Mouse (Mus musculus) liver, embryonic 14.5 days (tissue): ENCODE results near the gene Adh7. TPM values are rescaled to one million over a fixed set of nuclear protein-coding genes. Genes with fewer than 3 reads are reported as not detected.

Source experiments
- ATAC-seq: fragments of 200-750 bp; cut with Nextera tagmentation; 2 replicates; pipeline ENCODE4 v1.8.0; 2017; ENCODE audit warnings: moderate number of reproducible peaks, mild to moderate bottlenecking, moderate library complexity; ENCODE audit not compliant: insufficient read depth
- DNase-seq, 3 experiments: peaks; one replicate each; pipeline ENCODE4 v3.0.0-alpha.2; 2012 to 2013; ENCODE audit warnings: low read depth in 3 of 3, low spot score in 3 of 3
- H3K27ac ChIP-seq: fragments of 300-500 bp; sonication (generic); 2 replicates; pipeline ENCODE4 v1.5.1; 2014; ENCODE audit warnings: moderate library complexity, mild to moderate bottlenecking, control low read depth, inconsistent platforms
- H3K27me3 ChIP-seq: fragments of 300-500 bp; sonication (generic); 2 replicates; pipeline ENCODE4 v1.6.1; 2014; ENCODE audit warnings: mild to moderate bottlenecking, low read length, moderate library complexity; ENCODE audit not compliant: control insufficient read depth, insufficient read depth
- H3K36me3 ChIP-seq: fragments of 300-500 bp; sonication (generic); replicated peaks from 2 replicates; pipeline ENCODE4 v1.6.1; 2014; ENCODE audit warnings: low read depth; ENCODE audit not compliant: control insufficient read depth, insufficient read depth
- H3K4me1 ChIP-seq, 2 experiments: fragments of 200-500 bp in 1 of 2; fragments of 300-500 bp in 1 of 2; sonication (generic) in 1 of 2; replicated peaks; 2 replicates each; pipeline ENCODE4 v1.6.1; 2012 to 2014; ENCODE audit warnings: antibody characterized with exemption in 1 of 2, inconsistent platforms in 1 of 2, low read length in 1 of 2; ENCODE audit not compliant: control insufficient read depth in 2 of 2, insufficient read depth in 2 of 2
- H3K4me2 ChIP-seq: fragments of 300-500 bp; sonication (generic); 2 replicates; pipeline ENCODE4 v1.6.1; 2014; ENCODE audit warnings: low read depth, mild to moderate bottlenecking, control low read depth, moderate library complexity
- H3K4me3 ChIP-seq, 2 experiments: fragments of 200-500 bp in 1 of 2; fragments of 300-500 bp in 1 of 2; sonication (generic) in 1 of 2; 2 replicates each; pipeline ENCODE4 v1.5.1; 2012 to 2014; ENCODE audit warnings: low read depth in 2 of 2, low read length in 2 of 2, mild to moderate bottlenecking in 2 of 2, control low read depth in 1 of 2, inconsistent platforms in 1 of 2, moderate library complexity in 1 of 2; ENCODE audit not compliant: insufficient read depth in 1 of 2
- H3K9ac ChIP-seq: fragments of 300-500 bp; sonication (generic); replicated peaks from 2 replicates; pipeline ENCODE4 v1.6.1; 2014; ENCODE audit warnings: mild to moderate bottlenecking, control low read depth, moderate library complexity
- H3K9me3 ChIP-seq: fragments of 300-500 bp; sonication (generic); 2 replicates; pipeline ENCODE4 v1.6.1; 2016; ENCODE audit warnings: low read length, mixed read lengths; ENCODE audit not compliant: control insufficient read depth
- CTCF ChIP-seq: IDR thresholded peaks from 2 replicates; pipeline ENCODE4 v1.5.1; 2016; ENCODE audit warnings: antibody characterized with exemption, low read depth, control low read depth
- EP300 ChIP-seq: IDR thresholded peaks from 2 replicates; pipeline ENCODE4 v1.6.1; 2016; ENCODE audit warnings: antibody characterized with exemption, low read depth
- WGBS: fragments of 180-500 bp; shearing (Covaris S2); extraction: QIAGEN DNeasy Blood & Tissue Kit; methylation state at CpG from one replicate; pipeline ENCODE4 v1.1.7; 2014; ENCODE audit not compliant: insufficient replicate concordance; 5-methylcytosine and 5-hydroxymethylcytosine counted together
- polyA plus RNA-seq, 2 experiments: library from polyadenylated mRNA; depleted of rRNA in 1 of 2; stranded (reverse) in 1 of 2; unstranded in 1 of 2; fragments of >200 nt; fragmentation: Nextera tagmentation in 1 of 2; extraction: Ambion mirVana in 1 of 2; gene quantifications; 2 replicates each; pipeline versions ENCODE4 v1.2.1 to v1.2.3; 2012 to 2014

Adh7 gene
- polyA plus RNA-seq, 2 experiments = 0.07 to 0.42 TPM

DNA sequence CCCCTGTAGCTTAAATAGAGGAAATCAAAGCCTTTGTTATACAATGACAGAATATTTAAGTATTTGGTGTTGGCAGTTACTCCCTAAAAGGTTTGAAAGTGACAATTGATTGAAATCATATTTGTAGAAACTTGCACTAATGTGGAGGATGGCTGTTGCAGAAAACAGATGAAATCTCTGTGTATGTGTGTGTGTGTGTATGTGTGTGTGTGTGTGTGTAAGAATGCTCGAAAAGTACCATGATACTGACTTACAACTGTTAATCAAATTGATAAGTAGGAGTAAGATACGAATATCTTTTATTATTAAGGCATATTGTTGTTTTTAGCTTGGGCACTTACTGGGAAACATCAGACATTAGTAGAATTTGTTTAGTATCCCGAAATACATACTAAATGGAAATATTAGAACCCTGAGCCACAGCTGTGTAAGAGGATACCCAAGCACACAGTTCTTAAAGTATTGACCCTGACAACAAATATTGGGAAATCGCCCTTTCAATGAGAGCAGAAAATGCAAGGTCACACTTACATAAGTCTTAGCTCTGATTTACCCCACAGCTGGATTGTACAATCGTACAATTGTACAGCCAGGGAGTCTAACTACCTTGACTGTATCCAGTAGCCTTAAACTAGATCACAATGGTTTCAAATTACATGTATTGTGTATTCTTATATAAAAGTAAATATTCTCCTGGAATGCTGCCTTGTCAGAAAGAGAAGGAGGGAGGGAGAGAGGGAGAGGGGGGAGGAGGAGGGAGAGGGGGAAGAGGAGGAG is 45.8 kb downstream of the Adh7 start:
- Histone ChIP-seq H3K36me3 (no peaks in the 10 kb centered on the region), H3K4me1 (peaks cover 0 to 5% of the 10 kb centered on the region in 2 experiments; a peak in 2 of 4 replicates), H3K9me3 (no peaks in the 10 kb centered on the region), H3K9ac (no peak overlapping the region), H3K4me3 (no peak overlapping the region), H3K4me2 (no peak overlapping the region), H3K27ac (no peak overlapping the region), H3K27me3 (no peaks in the 10 kb centered on the region)
- no peak for TF ChIP-seq CTCF
- TF ChIP-seq EP300 = no peak
- no peak for DNase-seq
- WGBS = 42% methylated on average over 5 of the region's 5 CpGs
- ATAC-seq = no peak

DNA sequence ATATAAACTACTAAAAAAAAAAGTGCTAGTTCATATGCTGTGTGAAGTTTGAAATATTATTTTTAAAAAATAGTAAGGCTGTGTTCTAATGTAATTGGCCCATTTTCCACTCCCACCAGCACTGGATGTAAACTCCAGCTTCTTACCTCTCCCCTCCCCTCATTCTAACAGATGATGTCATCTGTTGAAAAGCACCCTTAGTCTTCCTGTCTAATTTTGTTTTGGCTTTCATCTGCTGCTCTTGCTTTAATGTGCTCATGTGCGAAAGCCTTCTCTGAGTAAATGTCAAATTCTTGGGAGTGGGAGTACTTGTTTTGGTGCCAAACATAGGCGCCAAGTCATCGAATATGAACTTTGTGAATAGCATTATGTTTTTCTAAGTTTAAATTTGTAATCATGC is 47.1 kb downstream of the Adh7 start:
- Histone ChIP-seq H3K4me3 (no peak overlapping the region), H3K27me3 (no peaks in the 10 kb centered on the region), H3K9me3 (no peaks in the 10 kb centered on the region), H3K9ac (no peak overlapping the region), H3K36me3 (no peaks in the 10 kb centered on the region), H3K4me1 (peaks cover 0 to 5% of the 10 kb centered on the region in 2 experiments; a peak in 2 of 4 replicates), H3K27ac (no peak overlapping the region), H3K4me2 (no peak overlapping the region)
- TF ChIP-seq EP300 (no peak), CTCF (no peak)
- 63% methylated on average over 3 of the region's 3 CpGs for WGBS
- no peak for ATAC-seq
- no peak for DNase-seq

DNA sequence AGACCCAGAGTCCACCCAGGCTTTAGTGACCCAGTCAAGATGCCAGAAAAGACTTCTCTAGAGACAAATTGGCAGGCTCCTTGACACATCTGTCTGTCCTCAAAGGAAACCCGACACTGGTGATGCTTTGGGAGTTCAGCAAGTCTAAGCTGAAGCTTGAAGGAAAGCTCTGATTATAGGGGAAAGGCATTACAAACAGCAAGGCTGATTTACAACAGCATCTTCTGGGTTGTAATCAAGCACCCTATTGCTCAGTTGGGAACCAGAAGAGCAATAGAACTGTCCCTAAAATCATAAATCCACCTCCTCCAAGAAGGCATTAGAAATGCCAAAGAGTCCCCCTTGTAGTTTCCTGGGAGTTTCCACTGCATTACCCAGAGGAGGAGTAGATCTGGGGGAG is 52.9 kb downstream of the Adh7 start:
- DNase-seq (no peak), ATAC-seq (no peak)
- H3K36me3 ChIP-seq = no peaks in the 10 kb centered on the region
- H3K27me3 ChIP-seq = no peaks in the 10 kb centered on the region
- H3K9ac ChIP-seq = no peak overlapping the region
- no peaks in the 10 kb centered on the region for H3K9me3 ChIP-seq
- H3K4me1 ChIP-seq = peaks cover 0 to 2% of the 10 kb centered on the region in 2 experiments; a peak in 1 of 4 replicates
- no peak overlapping the region for H3K4me2 ChIP-seq
- TF ChIP-seq EP300 (no peak), CTCF (no peak)
- no peak overlapping the region for H3K4me3 ChIP-seq
- 16% methylated on average over 1 of the region's 1 CpGs for whole genome bisulfite sequencing
- no peak overlapping the region for H3K27ac ChIP-seq

DNA sequence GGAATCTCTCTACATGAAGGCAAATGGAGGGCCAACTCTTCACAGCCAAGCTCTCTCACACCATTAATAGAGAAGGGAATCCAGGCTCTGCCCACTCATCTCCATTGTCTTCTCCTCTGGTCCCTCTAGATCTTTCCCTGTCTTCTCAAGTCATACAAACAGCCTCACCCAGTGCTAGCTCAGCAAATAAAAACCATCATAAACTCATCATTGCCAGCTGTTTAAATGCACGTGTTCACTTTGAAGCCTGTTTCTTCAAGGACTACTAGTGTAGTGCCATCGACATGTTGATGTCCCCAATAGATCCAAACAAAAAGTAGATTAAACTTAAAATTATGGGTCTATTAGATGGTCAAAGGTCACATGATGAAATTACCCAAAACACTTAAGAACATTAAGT is 53.7 kb downstream of the Adh7 start:
- WGBS = 57% methylated on average over 2 of the region's 2 CpGs
- no peak overlapping the region for H3K9ac ChIP-seq
- no peak for TF ChIP-seq CTCF
- no peak for TF ChIP-seq EP300
- no peak for ATAC-seq
- H3K4me3 ChIP-seq = no peak overlapping the region
- H3K27me3 ChIP-seq = no peaks in the 10 kb centered on the region
- no peak overlapping the region for H3K27ac ChIP-seq
- H3K36me3 ChIP-seq = no peaks in the 10 kb centered on the region
- no peaks in the 10 kb centered on the region for H3K9me3 ChIP-seq
- H3K4me2 ChIP-seq = no peak overlapping the region
- DNase-seq = no peak
- H3K4me1 ChIP-seq = 0 out of 4 replicates have a peak, but pooled peaks cover 0 to 2% of the 10 kb centered on the region in 2 experiments

DNA sequence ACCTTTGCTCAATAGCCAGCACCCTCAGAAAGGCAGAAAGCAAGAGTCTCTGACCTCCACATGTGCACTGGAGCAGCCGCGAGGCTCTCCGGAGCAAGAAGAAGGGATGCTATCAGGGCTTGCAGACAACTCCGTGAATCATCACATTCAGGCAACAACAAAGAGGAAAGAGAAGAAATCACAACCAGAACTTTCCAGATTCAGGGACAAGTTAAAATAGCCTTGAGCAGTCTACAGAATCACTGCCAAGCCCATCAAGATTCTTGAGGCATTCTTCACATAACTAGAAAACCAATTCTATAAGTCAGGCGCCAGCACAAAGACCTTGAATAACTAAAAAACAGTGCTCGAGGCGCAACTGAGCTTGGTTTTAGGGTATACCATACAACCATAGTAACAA is 55.5 kb downstream of the Adh7 start:
- TF ChIP-seq CTCF (no peak), EP300 (no peak)
- no peak overlapping the region for H3K4me3 ChIP-seq
- no peaks in the 10 kb centered on the region for H3K9me3 ChIP-seq
- no peak for ATAC-seq
- 67% methylated on average over 7 of the region's 7 CpGs for WGBS
- 0 out of 4 replicates have a peak, but pooled peaks cover 0 to 2% of the 10 kb centered on the region in 2 experiments for H3K4me1 ChIP-seq
- H3K27me3 ChIP-seq = no peaks in the 10 kb centered on the region
- no peaks in the 10 kb centered on the region for H3K36me3 ChIP-seq
- no peak for DNase-seq
- no peak overlapping the region for H3K27ac ChIP-seq
- H3K4me2 ChIP-seq = no peak overlapping the region
- no peak overlapping the region for H3K9ac ChIP-seq
